Mouse (Mus musculus): Measurements from ENCODE around the gene D430042O09Rik. TPM values are rescaled to one million over a fixed set of nuclear protein-coding genes. Genes with fewer than 3 reads are reported as not detected.

D430042O09Rik gene
- polyA plus RNA-seq, 1 experiment: 5.5 TPM

GRCm38 (mm10) chr7:125845611-125846010 lies 137.9 kb downstream of the D430042O09Rik start:
- Histone ChIP-seq H3K4me2 (ENCODE audit: low read depth) (no peak overlapping the region), H3ac (ENCODE audit: control insufficient read depth, insufficient read length) (no peak overlapping the region)
- no peak for TF ChIP-seq MYOG (IDR thresholded peaks at IDR 0.05; ENCODE audit: control insufficient read depth in 1 of 3, insufficient read depth in 1 of 3, insufficient read length in 2 of 3, low read depth in 2 of 3)
- TF ChIP-seq MAX (IDR thresholded peaks at IDR 0.05; ENCODE audit: low read depth): no peak
- no peak for TF ChIP-seq CEBPB (IDR thresholded peaks at IDR 0.05; ENCODE audit: insufficient read depth, poor library complexity, severe bottlenecking)
- TF ChIP-seq POLR2AphosphoS2 (IDR thresholded peaks at IDR 0.05; ENCODE audit: insufficient read length, low read depth): no peak
- TF ChIP-seq SRF (IDR thresholded peaks at IDR 0.05; ENCODE audit: control insufficient read depth, insufficient read length, low read depth): no peak
- no peak for TF ChIP-seq TCF3 (IDR thresholded peaks at IDR 0.05; ENCODE audit: insufficient read length, low read depth)
- TF ChIP-seq E2F4 (IDR thresholded peaks at IDR 0.05; ENCODE audit: insufficient read depth): no peak
- TF ChIP-seq TCF12 (IDR thresholded peaks at IDR 0.05; ENCODE audit: insufficient read depth, poor library complexity, severe bottlenecking): no peak
- TF ChIP-seq POLR2A (IDR thresholded peaks at IDR 0.05; ENCODE audit: insufficient read length, low read depth): no peak
- TF ChIP-seq MYOD1 (IDR thresholded peaks at IDR 0.05; ENCODE audit: control insufficient read depth in 1 of 3, insufficient read length in 2 of 3, low read depth in 2 of 3): no peak
- no peak for TF ChIP-seq REST (IDR thresholded peaks at IDR 0.05; ENCODE audit: insufficient read depth, insufficient read length)
- no peak for TF ChIP-seq USF1 (IDR thresholded peaks at IDR 0.05; ENCODE audit: low read depth)

GRCm38 (mm10) chr7:125846866-125847527 lies 139.3 kb downstream of the D430042O09Rik start:
- H3K4me2 ChIP-seq (ENCODE audit: low read depth): no peak overlapping the region
- TF ChIP-seq TCF12 (IDR thresholded peaks at IDR 0.05; ENCODE audit: insufficient read depth, poor library complexity, severe bottlenecking) (no peak), E2F4 (IDR thresholded peaks at IDR 0.05; ENCODE audit: insufficient read depth) (no peak), POLR2A (IDR thresholded peaks at IDR 0.05; ENCODE audit: insufficient read length, low read depth) (no peak), MYOD1 (IDR thresholded peaks at IDR 0.05; ENCODE audit: control insufficient read depth in 1 of 3, insufficient read length in 2 of 3, low read depth in 2 of 3) (peak in 1 of 3 experiments; percentile 20), TCF3 (IDR thresholded peaks at IDR 0.05; ENCODE audit: insufficient read length, low read depth) (no peak), MAX (IDR thresholded peaks at IDR 0.05; ENCODE audit: low read depth) (no peak), USF1 (IDR thresholded peaks at IDR 0.05; ENCODE audit: low read depth) (no peak), SRF (IDR thresholded peaks at IDR 0.05; ENCODE audit: control insufficient read depth, insufficient read length, low read depth) (no peak)
- H3K36me3 ChIP-seq (ENCODE audit: control insufficient read depth, insufficient read depth): no peaks in the 10 kb centered on the region
- H3K79me2 ChIP-seq (ENCODE audit: control insufficient read depth, insufficient read depth): no peaks in the 10 kb centered on the region
- H3K4me3 ChIP-seq: no peak overlapping the region
- H3ac ChIP-seq (ENCODE audit: control insufficient read depth, insufficient read length): no peak overlapping the region
- H3K27me3 ChIP-seq (ENCODE audit: control insufficient read depth, insufficient read depth, insufficient read length): no peaks in the 10 kb centered on the region

More at GRCm38 (mm10) chr7:125845611-125846010, 137.9 kb downstream of the D430042O09Rik start:
- Histone ChIP-seq H3K27me3 (ENCODE audit: control insufficient read depth, insufficient read depth, insufficient read length) (no peaks in the 10 kb centered on the region), H3K79me2 (ENCODE audit: control insufficient read depth, insufficient read depth) (no peaks in the 10 kb centered on the region), H3K4me3 (no peak overlapping the region), H3K36me3 (ENCODE audit: control insufficient read depth, insufficient read depth) (no peaks in the 10 kb centered on the region)

- Histone ChIP-seq H3K4me2 (ENCODE audit: low read depth) (no peak overlapping the region), H3K27me3 (ENCODE audit: control insufficient read depth, insufficient read depth, insufficient read length) (no peaks in the 10 kb centered on the region), H3ac (ENCODE audit: control insufficient read depth, insufficient read length) (no peak overlapping the region), H3K36me3 (ENCODE audit: control insufficient read depth, insufficient read depth) (no peaks in the 10 kb centered on the region), H3K79me2 (ENCODE audit: control insufficient read depth, insufficient read depth) (no peaks in the 10 kb centered on the region), H3K4me3 (no peak overlapping the region)
- TF ChIP-seq TCF12 (IDR thresholded peaks at IDR 0.05; ENCODE audit: insufficient read depth, poor library complexity, severe bottlenecking) (no peak), TCF3 (IDR thresholded peaks at IDR 0.05; ENCODE audit: insufficient read length, low read depth) (no peak), MAX (IDR thresholded peaks at IDR 0.05; ENCODE audit: low read depth) (no peak), USF1 (IDR thresholded peaks at IDR 0.05; ENCODE audit: low read depth) (no peak), REST (IDR thresholded peaks at IDR 0.05; ENCODE audit: insufficient read depth, insufficient read length) (no peak), POLR2A (IDR thresholded peaks at IDR 0.05; ENCODE audit: insufficient read length, low read depth) (no peak), E2F4 (IDR thresholded peaks at IDR 0.05; ENCODE audit: insufficient read depth) (no peak), POLR2AphosphoS2 (IDR thresholded peaks at IDR 0.05; ENCODE audit: insufficient read length, low read depth) (no peak), SRF (IDR thresholded peaks at IDR 0.05; ENCODE audit: control insufficient read depth, insufficient read length, low read depth) (no peak), MYOD1 (IDR thresholded peaks at IDR 0.05; ENCODE audit: control insufficient read depth in 1 of 3, insufficient read length in 2 of 3, low read depth in 2 of 3) (no peak), CEBPB (IDR thresholded peaks at IDR 0.05; ENCODE audit: insufficient read depth, poor library complexity, severe bottlenecking) (no peak), MYOG (IDR thresholded peaks at IDR 0.05; ENCODE audit: control insufficient read depth in 1 of 3, insufficient read depth in 1 of 3, insufficient read length in 2 of 3, low read depth in 2 of 3) (no peak)
Measured at GRCm38 (mm10) chr7:125847528-125847866, 139.8 kb downstream of the D430042O09Rik start.

- Histone ChIP-seq H3K27me3 (ENCODE audit: control insufficient read depth, insufficient read depth, insufficient read length) (no peaks in the 10 kb centered on the region), H3ac (ENCODE audit: control insufficient read depth, insufficient read length) (no peak overlapping the region), H3K4me2 (ENCODE audit: low read depth) (no peak overlapping the region), H3K36me3 (ENCODE audit: control insufficient read depth, insufficient read depth) (no peaks in the 10 kb centered on the region), H3K4me3 (no peak overlapping the region), H3K79me2 (ENCODE audit: control insufficient read depth, insufficient read depth) (no peaks in the 10 kb centered on the region)
- TF ChIP-seq USF1 (IDR thresholded peaks at IDR 0.05; ENCODE audit: low read depth) (no peak), MAX (IDR thresholded peaks at IDR 0.05; ENCODE audit: low read depth) (no peak), CEBPB (IDR thresholded peaks at IDR 0.05; ENCODE audit: insufficient read depth, poor library complexity, severe bottlenecking) (no peak), SRF (IDR thresholded peaks at IDR 0.05; ENCODE audit: control insufficient read depth, insufficient read length, low read depth) (no peak), TCF3 (IDR thresholded peaks at IDR 0.05; ENCODE audit: insufficient read length, low read depth) (no peak), MYOG (IDR thresholded peaks at IDR 0.05; ENCODE audit: control insufficient read depth in 1 of 3, insufficient read depth in 1 of 3, insufficient read length in 2 of 3, low read depth in 2 of 3) (no peak), POLR2AphosphoS2 (IDR thresholded peaks at IDR 0.05; ENCODE audit: insufficient read length, low read depth) (no peak)
Measured at GRCm38 (mm10) chr7:125859564-125859963, 151.9 kb downstream of the D430042O09Rik start.
